Mouse (Mus musculus) neural tube, embryonic 13.5 days (tissue): ENCODE data around the gene Ints6. TPM values are rescaled to one million over a fixed set of nuclear protein-coding genes. Genes with fewer than 3 reads are reported as not detected.
A peak's percentile ranks its signal among the peaks of the same experiment; 100 is the strongest.

ENCODE experiments used
- ATAC-seq: fragments of 200-750 bp; cut with Nextera tagmentation; 2 replicates; pipeline ENCODE4 v1.8.0; 2017; ENCODE audit warnings: low read depth, mild to moderate bottlenecking, moderate TSS enrichment, moderate library complexity
- H3K27ac ChIP-seq: fragments of 300-500 bp; sonication (generic); replicated peaks from 2 replicates; pipeline ENCODE4 v1.5.1; 2015; ENCODE audit warnings: moderate library complexity, mild to moderate bottlenecking, inconsistent platforms
- H3K27me3 ChIP-seq: fragments of 300-500 bp; sonication (generic); 2 replicates; pipeline ENCODE4 v1.6.1; 2015; ENCODE audit warnings: mild to moderate bottlenecking, inconsistent platforms
- H3K36me3 ChIP-seq: fragments of 300-500 bp; sonication (generic); 2 replicates; pipeline ENCODE4 v1.6.1; 2015; ENCODE audit warnings: mild to moderate bottlenecking, inconsistent platforms
- H3K4me1 ChIP-seq: fragments of 300-500 bp; sonication (generic); replicated peaks from 2 replicates; pipeline ENCODE4 v1.6.1; 2015; ENCODE audit warnings: inconsistent platforms
- H3K4me2 ChIP-seq: fragments of 300-500 bp; sonication (generic); 2 replicates; pipeline ENCODE4 v1.6.1; 2015; ENCODE audit warnings: inconsistent platforms, mild to moderate bottlenecking, moderate library complexity
- H3K4me3 ChIP-seq: fragments of 300-500 bp; sonication (generic); 2 replicates; pipeline ENCODE4 v1.5.1; 2015; ENCODE audit warnings: mild to moderate bottlenecking, inconsistent platforms
- H3K9ac ChIP-seq: fragments of 300-500 bp; sonication (generic); 2 replicates; pipeline ENCODE4 v1.6.1; 2015; ENCODE audit warnings: moderate library complexity, mild to moderate bottlenecking, inconsistent platforms
- H3K9me3 ChIP-seq: fragments of 300-500 bp; sonication (generic); 2 replicates; pipeline ENCODE4 v1.6.1; 2016; ENCODE audit warnings: inconsistent platforms
- WGBS: fragments of 180-500 bp; shearing (Covaris S2); methylation state at CpG from one replicate; pipeline ENCODE4 v1.1.7; 2015; 5-methylcytosine and 5-hydroxymethylcytosine counted together
- polyA plus RNA-seq: library from polyadenylated mRNA; unstranded; fragments of >200 nt; fragmentation: Nextera tagmentation; extraction: Ambion mirVana; gene quantifications from 2 replicates; pipeline ENCODE4 v1.2.1, GENCODE M21; 2015

The Ints6 gene
- polyA plus RNA-seq, result 14.4 and 20.3 TPM in 2 replicates

DNA sequence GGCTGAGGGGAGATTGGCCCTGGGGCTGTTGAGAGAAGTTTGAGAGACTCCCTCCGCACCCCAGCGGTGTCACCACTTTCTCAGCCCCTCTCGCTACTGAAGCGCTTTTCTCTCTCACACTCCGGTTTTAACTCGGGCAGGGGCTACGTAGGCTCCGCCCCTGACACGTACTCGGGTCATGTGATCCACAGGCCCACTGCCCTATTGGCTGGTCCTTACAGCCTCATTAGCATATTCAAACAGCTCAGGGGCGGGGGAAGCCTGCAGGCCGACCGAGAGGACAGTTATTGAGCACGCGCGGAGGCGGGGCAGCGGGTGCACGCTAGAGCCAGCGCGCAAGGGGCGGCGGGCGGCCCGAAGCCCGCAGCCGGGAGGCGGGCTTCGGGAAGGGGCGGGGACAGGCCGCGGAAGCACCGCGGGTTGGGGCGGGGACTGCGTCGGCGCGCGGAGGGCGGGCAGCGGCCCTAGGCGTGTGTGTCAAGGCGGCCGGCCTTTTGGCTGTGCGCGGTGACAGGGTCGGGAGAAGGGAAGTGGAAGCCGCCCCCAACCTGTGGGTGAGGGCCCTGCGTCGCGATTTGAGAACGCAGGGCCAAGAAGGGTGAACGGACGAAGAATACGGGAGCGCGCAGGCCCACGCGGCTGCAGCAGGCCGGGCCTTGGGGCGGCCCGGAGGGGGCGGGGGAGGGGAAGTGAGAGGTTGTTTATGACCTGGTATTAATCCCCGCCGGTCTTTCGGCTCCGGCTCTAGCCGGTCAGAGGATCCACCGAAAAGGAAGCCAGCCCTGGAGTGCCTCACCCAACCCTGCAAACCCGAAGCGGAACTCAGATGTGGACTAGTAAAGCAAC is at the start of gene Ints6:
Gene Ints6, minus strand, starts transcription at position 134 of the 846 bp plus-strand sequence.
- H3K27me3 ChIP-seq, result no peaks in the 10 kb centered on the region
- peak within 1 kb of the TSS; percentile 82 for H3K4me2 ChIP-seq
- peaks cover 25% of the 10 kb centered on the region for H3K4me1 ChIP-seq
- H3K36me3 ChIP-seq, result peaks cover 8% of the 10 kb centered on the region; the same call in 1 of the 2 replicates
- H3K9ac ChIP-seq, result peak within 1 kb of the TSS; percentile 96
- peak within 1 kb of the TSS; percentile 99 for H3K27ac ChIP-seq
- H3K9me3 ChIP-seq, result no peaks in the 10 kb centered on the region
- H3K4me3 ChIP-seq, result peak within 1 kb of the TSS; percentile 96
- peak; percentile 95 for ATAC-seq
- WGBS, result under 1% methylated on average over 72 of the region's 72 CpGs

- Histone ChIP-seq H3K9me3 (no peaks in the 10 kb centered on the region), H3K27ac (no peak overlapping the region), H3K27me3 (no peaks in the 10 kb centered on the region), H3K36me3 (no peaks in the 10 kb centered on the region), H3K4me3 (no peak overlapping the region), H3K4me1 (no peaks in the 10 kb centered on the region), H3K9ac (no peak overlapping the region), H3K4me2 (no peak overlapping the region)
- no peak for ATAC-seq
- WGBS, result 68% methylated on average over 7 of the region's 7 CpGs
These were observed 47.9 kb upstream of the Ints6 start for GRCm38 (mm10) chr14:62808661-62809523.

DNA sequence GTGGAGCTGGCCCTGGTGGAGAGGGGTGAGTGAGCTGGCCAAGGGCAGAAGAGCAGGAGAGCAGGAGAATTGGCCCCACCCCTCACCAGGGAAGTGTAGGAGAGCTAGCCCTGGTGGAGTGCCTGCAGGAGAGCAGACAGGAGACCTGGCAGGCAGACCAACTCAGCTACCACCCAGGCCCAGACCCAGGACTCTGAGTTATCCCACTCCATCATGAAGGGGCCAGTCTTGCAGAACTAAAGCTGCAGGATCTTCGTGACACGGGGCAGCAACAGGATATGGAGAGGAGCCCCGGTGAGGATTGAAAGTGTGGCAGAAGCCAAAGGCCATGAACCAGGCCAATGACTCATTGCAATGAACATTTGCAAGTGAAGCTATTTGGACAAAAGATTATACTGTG is 46.0 kb upstream of the Ints6 start:
- Histone ChIP-seq H3K9me3 (no peaks in the 10 kb centered on the region), H3K9ac (no peak overlapping the region), H3K27me3 (no peaks in the 10 kb centered on the region), H3K4me1 (no peaks in the 10 kb centered on the region), H3K36me3 (no peaks in the 10 kb centered on the region), H3K4me2 (no peak overlapping the region), H3K4me3 (no peak overlapping the region), H3K27ac (no peak overlapping the region)
- ATAC-seq, result no peak
- 78% methylated on average over 3 of the region's 3 CpGs for WGBS

DNA sequence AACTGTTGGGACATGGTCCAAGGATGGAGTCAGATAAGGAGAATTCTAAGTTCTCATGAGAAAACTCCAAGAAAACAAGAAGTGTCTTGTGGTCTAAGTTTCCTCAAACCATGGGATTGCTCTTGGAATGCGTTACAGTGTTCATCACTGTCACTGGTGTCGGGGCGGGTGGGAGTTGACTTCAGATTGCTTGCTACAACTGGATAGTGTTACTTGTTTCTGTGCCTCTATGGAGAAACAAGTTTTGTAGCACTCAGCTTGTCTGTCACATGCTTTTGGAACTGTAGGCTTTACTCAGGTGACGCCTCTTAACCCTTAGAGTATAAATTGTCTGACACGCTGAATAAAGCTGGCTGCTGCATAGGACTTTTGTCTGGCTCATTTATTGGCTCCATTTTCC is 42.2 kb upstream of the Ints6 start:
- no peaks in the 10 kb centered on the region for H3K36me3 ChIP-seq
- ATAC-seq, result no peak
- 46% methylated on average over 5 of the region's 5 CpGs for WGBS

GRCm38 (mm10) chr14:62800791-62801190 is 39.8 kb upstream of the Ints6 start:
- no peak for ATAC-seq
- H3K9ac ChIP-seq, result no peak overlapping the region
- 80% methylated on average over 3 of the region's 3 CpGs for WGBS
- peaks cover 5% of the 10 kb centered on the region for H3K4me1 ChIP-seq
- H3K4me3 ChIP-seq, result no peak overlapping the region
- H3K4me2 ChIP-seq, result no peak overlapping the region
- H3K27ac ChIP-seq, result no peak overlapping the region
- H3K27me3 ChIP-seq, result no peaks in the 10 kb centered on the region
- H3K9me3 ChIP-seq, result no peaks in the 10 kb centered on the region
- H3K36me3 ChIP-seq, result no peaks in the 10 kb centered on the region

More for the DNA sequence above, 42.2 kb upstream of the Ints6 start:
- H3K4me3 ChIP-seq, result no peak overlapping the region
- H3K9me3 ChIP-seq, result no peaks in the 10 kb centered on the region
- no peaks in the 10 kb centered on the region for H3K27me3 ChIP-seq
- H3K27ac ChIP-seq, result no peak overlapping the region
- H3K9ac ChIP-seq, result no peak overlapping the region
- peaks cover 5% of the 10 kb centered on the region for H3K4me1 ChIP-seq
- H3K4me2 ChIP-seq, result no peak overlapping the region

DNA sequence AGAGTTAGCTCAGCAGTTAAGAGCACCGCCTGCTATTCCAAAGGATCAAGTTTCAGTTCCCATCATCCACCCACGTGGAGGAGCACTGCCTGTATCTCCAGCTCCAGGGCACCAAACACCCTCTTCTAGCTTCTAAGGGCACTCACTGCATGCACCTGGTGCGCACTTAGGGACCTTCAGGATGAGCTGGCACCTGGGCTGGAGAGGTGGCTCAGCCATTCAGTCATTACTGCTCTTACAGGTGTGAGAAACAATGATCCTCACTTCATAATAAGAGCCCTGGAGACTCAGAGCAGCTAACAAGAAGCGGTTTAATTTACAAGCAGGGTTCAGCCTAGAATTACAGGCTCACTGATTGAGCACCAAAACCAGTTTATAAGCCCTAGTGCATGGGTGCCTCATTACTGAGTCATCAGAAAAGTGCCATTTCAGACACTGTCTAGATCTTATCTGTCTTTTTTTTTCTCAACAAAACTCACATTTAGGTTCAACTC is 37.7 kb upstream of the Ints6 start:
- ATAC-seq, result no peak
- H3K4me2 ChIP-seq, result peak overlapping the region; percentile 25; the same call in 1 of the 2 replicates

DNA sequence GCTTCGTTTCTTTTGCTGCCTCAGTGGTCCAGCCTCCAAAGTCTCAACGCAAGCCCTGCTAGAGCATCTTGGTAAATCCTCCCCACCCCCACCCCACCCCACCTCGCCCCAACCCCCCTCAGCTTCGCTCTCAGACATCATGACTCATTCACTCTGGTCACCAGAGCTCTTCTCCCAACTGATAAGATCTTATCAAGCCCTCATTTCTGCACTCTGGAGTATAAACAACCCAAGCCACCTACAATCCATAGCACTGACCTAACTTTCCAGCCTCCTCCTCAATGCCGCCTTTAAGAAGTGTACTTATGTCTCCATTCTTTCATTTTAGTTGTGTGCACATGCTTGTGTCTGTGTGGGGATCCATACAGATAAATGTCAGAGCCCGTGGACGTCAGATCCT is 34.8 kb upstream of the Ints6 start:
- H3K4me2 ChIP-seq, result no peak overlapping the region
- no peak overlapping the region for H3K4me3 ChIP-seq
- H3K9me3 ChIP-seq, result no peaks in the 10 kb centered on the region
- H3K27me3 ChIP-seq, result no peaks in the 10 kb centered on the region
- no peak overlapping the region for H3K9ac ChIP-seq
- WGBS, result 87% methylated on average over 7 of the region's 7 CpGs
- no peak for ATAC-seq
- peaks cover 5% of the 10 kb centered on the region for H3K4me1 ChIP-seq
- H3K36me3 ChIP-seq, result no peaks in the 10 kb centered on the region
- no peak overlapping the region for H3K27ac ChIP-seq

More for the DNA sequence above, 37.7 kb upstream of the Ints6 start:
- no peak overlapping the region for H3K9ac ChIP-seq
- no peaks in the 10 kb centered on the region for H3K9me3 ChIP-seq
- 1% methylated on average over 4 of the region's 4 CpGs for WGBS
- H3K4me1 ChIP-seq, result peaks cover 5% of the 10 kb centered on the region
- no peak overlapping the region for H3K27ac ChIP-seq
- H3K4me3 ChIP-seq, result no peak overlapping the region
- H3K27me3 ChIP-seq, result no peaks in the 10 kb centered on the region
- H3K36me3 ChIP-seq, result no peaks in the 10 kb centered on the region

DNA sequence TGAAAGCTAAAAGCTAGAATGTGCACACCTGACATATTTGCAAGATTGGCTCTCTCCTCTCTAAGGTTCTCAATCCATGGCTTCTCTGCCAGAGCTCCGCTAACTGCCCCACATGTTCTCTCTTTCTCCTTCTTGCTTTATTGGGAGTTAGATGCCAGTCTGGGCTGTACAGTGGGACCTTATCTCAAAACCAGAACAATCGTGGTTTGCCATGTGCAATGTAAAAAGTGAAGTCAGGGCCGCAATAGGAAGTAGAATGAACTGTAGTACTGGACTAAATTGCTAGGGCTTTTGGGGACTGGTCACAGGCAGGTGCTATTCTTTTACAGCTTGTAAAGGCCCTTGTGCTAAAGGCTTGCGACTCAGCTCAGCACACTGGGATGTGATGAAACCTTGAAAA is 28.3 kb upstream of the Ints6 start:
- Histone ChIP-seq H3K36me3 (no peaks in the 10 kb centered on the region), H3K4me2 (no peak overlapping the region), H3K27ac (no peak overlapping the region), H3K27me3 (no peaks in the 10 kb centered on the region), H3K4me1 (no peaks in the 10 kb centered on the region), H3K4me3 (no peak overlapping the region), H3K9me3 (no peaks in the 10 kb centered on the region), H3K9ac (no peak overlapping the region)
- no peak for ATAC-seq
- WGBS, result 54% methylated on average over 4 of the region's 4 CpGs

- no peak overlapping the region for H3K27ac ChIP-seq
- no peak overlapping the region for H3K4me3 ChIP-seq
- 90% methylated on average over 5 of the region's 5 CpGs for WGBS
- no peaks in the 10 kb centered on the region for H3K27me3 ChIP-seq
- H3K9ac ChIP-seq, result no peak overlapping the region
- H3K9me3 ChIP-seq, result no peaks in the 10 kb centered on the region
- H3K4me2 ChIP-seq, result no peak overlapping the region
- H3K4me1 ChIP-seq, result no peaks in the 10 kb centered on the region
- no peak for ATAC-seq
- no peaks in the 10 kb centered on the region for H3K36me3 ChIP-seq
These were observed 22.0 kb upstream of the Ints6 start for GRCm38 (mm10) chr14:62782981-62783380.

GRCm38 (mm10) chr14:62780520-62781316 is 19.7 kb upstream of the Ints6 start:
- no peak for ATAC-seq
- Histone ChIP-seq H3K27ac (no peak overlapping the region), H3K4me3 (no peak overlapping the region), H3K36me3 (no peaks in the 10 kb centered on the region), H3K27me3 (no peaks in the 10 kb centered on the region), H3K9ac (no peak overlapping the region), H3K4me1 (no peaks in the 10 kb centered on the region), H3K9me3 (no peaks in the 10 kb centered on the region), H3K4me2 (no peak overlapping the region)
- 82% methylated on average over 9 of the region's 9 CpGs for WGBS

DNA sequence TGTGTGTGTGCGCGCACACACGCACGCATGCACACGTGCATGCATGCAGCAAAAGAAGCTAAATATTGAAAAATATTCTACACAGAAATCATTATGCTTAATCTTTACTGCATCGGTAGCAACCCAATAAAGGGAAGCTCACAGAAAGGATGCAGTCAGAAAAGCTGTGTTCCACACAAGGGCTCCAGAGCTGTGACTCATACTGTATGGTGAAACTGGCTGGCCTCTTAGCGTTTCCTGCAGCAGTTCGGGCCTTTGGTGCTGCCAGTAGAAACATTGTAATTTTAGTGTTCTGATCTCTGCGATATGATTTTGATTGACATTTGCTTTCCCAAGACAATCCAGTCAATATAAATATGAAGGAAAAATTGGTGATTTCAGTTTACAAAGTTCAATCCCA is 17.1 kb upstream of the Ints6 start:
- Histone ChIP-seq H3K4me3 (no peak overlapping the region), H3K36me3 (no peaks in the 10 kb centered on the region), H3K27me3 (no peaks in the 10 kb centered on the region), H3K27ac (no peak overlapping the region), H3K4me2 (no peak overlapping the region), H3K9me3 (no peaks in the 10 kb centered on the region), H3K4me1 (no peaks in the 10 kb centered on the region), H3K9ac (no peak overlapping the region)
- ATAC-seq, result no peak
- 94% methylated on average over 9 of the region's 9 CpGs for WGBS
